Mouse (Mus musculus) C2C12 (cell line): ENCODE measurements around the gene Fblim1.
"Not testable (repeated sequence)": the region's sequence is repeated elsewhere in the genome, so short reads cannot be mapped to it uniquely, and the experiment has no call there.

Experiments used
- CEBPB ChIP-seq: IDR thresholded peaks from one replicate; pipeline ENCODE4 v1.6.1; 2011; ENCODE audit warnings: low read depth, mild to moderate bottlenecking, control low read depth, moderate library complexity
- CTCF ChIP-seq: IDR thresholded peaks from one replicate; pipeline ENCODE4 v1.5.1; 2011; ENCODE audit not compliant: control insufficient read depth, insufficient read depth, insufficient read length
- FOSL1 ChIP-seq: IDR thresholded peaks from one replicate; pipeline ENCODE4 v1.8.0; 2011; ENCODE audit warnings: mild to moderate bottlenecking, low read length; ENCODE audit not compliant: poor library complexity, insufficient read depth, severe bottlenecking
- MAX ChIP-seq: IDR thresholded peaks from one replicate; pipeline ENCODE4 v1.6.1; 2011; ENCODE audit warnings: mild to moderate bottlenecking, control low read depth
- MYOD1 ChIP-seq: IDR thresholded peaks from one replicate; pipeline ENCODE4 v1.6.1; 2011; ENCODE audit warnings: low read depth; ENCODE audit not compliant: control insufficient read depth, insufficient read length
- MYOG ChIP-seq: IDR thresholded peaks from one replicate; pipeline ENCODE4 v1.6.1; 2011; ENCODE audit not compliant: control insufficient read depth, insufficient read length; ENCODE audit errors: extremely low read depth
- USF1 ChIP-seq: IDR thresholded peaks from one replicate; pipeline ENCODE4 v1.6.1; 2011; ENCODE audit warnings: low read depth, mild to moderate bottlenecking, control low read depth, moderate library complexity

- TF ChIP-seq CTCF, USF1, MYOG, MAX, FOSL1, CEBPB, MYOD1: not testable (repeated sequence)
Observed at GRCm38 (mm10) chr4:141554255-141554865, 51.5 kb downstream of the Fblim1 start.
